Mouse (Mus musculus) spleen, postnatal 36 days (tissue): ENCODE results near the gene Selplg.
"Not testable (repeated sequence)": the region's sequence is repeated elsewhere in the genome, so short reads cannot be mapped to it uniquely, and the experiment has no call there.

ENCODE experiments used
- DNase-seq, 2 experiments: peaks; one replicate each; pipeline ENCODE4 v3.0.0; 2022; ENCODE audit warnings: low spot score in 2 of 2, mixed read lengths in 1 of 2

The Selplg gene

GRCm38 (mm10) chr5:113825558-113825957 lies 6.9 kb downstream of the Selplg start:
- peak in 1 of 2 experiments; percentile 42 for DNase-seq

DNA sequence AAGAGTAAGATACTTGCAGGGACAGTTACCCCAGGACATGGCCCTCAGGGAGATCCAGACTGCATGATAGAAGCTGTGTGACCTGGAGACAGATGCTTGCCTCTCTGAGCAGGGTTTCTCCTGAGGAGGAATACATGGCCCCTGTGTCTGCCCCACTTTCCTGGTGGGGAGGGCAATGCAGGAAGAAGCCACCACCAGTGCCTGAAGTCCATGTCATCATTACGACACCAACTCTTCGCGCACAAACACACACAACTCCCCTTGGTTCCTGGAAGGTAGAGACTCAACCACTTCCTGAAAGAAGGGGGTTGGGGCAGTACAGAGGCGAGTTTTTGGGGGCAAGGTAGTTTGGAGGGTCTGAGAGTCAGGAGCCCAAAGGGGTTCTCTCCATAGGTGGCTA lies 8.2 kb downstream of the Selplg start:
- no peak for DNase-seq

GRCm38 (mm10) chr5:113818572-113818971 lies 13.9 kb downstream of the Selplg start:
- no peak for DNase-seq

- peak; percentile 63 to 77 for DNase-seq
Measured at GRCm38 (mm10) chr5:113815638-113816152, 16.7 kb downstream of the Selplg start.

- DNase-seq, result no peak
Measured at GRCm38 (mm10) chr5:113815041-113815389, 17.4 kb downstream of the Selplg start.

GRCm38 (mm10) chr5:113814111-113815040 lies 18.1 kb downstream of the Selplg start:
- peak; percentile 45 to 51 for DNase-seq

DNA sequence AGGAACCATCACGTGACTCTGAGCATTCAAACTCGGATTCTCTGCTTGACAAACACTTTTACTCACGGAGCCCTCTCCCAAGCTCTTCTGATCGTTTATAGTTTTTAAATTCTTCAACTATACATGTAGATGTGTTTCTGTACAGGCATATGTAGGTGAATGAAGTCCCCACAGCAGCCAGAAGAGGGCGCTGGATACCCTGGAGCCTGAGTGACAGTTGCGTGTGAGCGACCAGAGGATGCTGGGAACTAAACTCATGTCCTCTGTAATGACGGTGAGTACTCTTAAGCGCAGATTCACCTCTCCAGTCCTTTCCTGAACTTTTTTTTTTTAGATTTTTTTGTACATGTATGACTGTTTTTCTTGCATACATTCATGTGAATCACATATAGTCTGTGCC lies 18.8 kb downstream of the Selplg start:
- peak in 1 of 2 experiments; percentile 50 for DNase-seq

GRCm38 (mm10) chr5:113812638-113813037 lies 19.8 kb downstream of the Selplg start:
- DNase-seq, result peak in 1 of 2 experiments; percentile 22

GRCm38 (mm10) chr5:113811824-113812420 lies 20.5 kb downstream of the Selplg start:
- DNase-seq, result not testable (repeated sequence)

DNA sequence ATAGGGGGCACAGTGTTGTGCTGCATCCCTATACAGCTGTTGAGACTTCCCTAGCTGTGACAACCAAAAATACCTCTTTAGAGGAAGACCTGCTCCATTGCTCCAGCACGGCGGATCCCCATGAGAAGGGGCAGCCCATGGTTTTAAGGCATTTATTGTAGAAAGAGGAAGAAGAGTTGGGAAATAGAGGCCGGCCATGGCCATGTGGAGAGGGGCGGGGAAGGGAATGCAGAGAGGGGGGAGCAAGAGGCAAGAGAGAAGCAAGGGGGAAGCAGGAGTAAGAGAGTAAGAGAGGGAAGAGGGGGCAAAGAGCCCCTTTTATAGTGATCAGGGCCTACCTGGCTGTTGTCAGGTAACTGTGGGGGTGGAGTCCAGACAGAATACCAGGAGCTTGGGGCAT lies 22.3 kb downstream of the Selplg start:
- no peak for DNase-seq

DNA sequence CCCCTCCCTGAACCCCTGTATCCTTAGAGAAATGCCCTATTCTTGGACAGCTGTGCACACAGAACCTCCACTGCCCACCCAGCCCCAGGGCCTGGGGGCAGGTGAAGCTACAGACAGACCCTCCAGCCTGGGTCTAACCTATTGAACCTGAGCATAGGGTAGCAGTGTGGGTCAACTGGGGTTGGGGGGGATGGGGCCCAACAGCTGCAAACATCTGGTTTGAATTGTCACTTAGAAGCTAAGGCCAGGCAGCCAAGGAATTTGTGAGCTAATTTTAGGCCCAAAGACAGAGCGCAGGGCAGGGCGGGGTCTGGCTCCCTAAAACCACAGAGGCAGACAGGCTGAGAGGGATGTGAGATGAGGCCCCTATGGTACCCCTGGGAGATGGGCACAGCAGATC lies 24.3 kb downstream of the Selplg start:
- DNase-seq, result no peak

DNA sequence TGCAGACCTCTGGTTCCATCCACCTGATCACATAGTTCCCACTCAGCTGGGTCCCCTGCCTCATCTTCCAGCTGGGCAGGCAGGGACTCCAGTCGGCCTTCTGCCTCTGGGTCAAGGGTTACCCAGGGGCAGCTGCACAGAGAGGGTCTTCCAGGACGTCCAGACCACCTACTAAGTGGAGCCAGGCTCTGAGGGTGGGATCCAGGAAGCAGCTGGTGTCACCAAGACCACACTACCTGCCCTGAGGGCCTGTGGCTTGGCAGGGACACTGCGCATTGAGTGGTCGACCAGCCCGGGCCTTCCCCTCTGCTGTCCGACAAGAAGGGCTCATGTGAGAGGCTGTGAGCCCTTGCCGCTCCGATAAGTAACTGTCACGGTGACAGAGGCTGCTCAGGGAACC lies 24.7 kb downstream of the Selplg start:
- DNase-seq, result no peak

GRCm38 (mm10) chr5:113806414-113806813 lies 26.0 kb downstream of the Selplg start:
- DNase-seq, result no peak

GRCm38 (mm10) chr5:113805301-113805700 lies 27.1 kb downstream of the Selplg start:
- DNase-seq, result no peak

DNA sequence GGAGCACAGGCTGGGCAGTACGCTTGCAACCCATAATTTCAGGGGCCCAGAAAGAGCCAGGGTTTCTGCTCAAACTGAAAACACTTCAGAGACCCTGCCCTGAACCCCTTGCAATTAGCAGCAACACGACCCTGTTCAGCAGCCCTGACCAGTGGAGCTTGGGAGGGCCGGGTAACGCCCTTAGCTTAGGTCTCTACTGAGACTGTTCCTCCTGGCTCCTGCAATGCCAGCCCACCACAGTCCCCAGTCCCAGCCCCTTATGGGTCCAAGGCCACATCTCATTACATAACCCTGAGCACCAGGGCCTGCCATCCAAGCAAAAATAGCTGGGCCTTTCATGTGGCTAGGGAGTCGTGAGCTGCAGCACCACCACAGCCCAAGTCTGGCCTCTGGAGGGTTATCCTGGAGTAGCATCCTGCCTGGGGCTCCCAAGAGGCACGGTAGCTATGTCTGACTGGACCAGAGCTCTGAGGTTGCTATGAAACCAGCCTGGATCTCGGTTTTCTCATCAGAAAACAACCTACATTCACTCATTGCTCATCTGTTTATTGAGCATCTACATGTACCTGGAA lies 28.0 kb downstream of the Selplg start:
- DNase-seq, result no peak

- no peak for DNase-seq
Measured at GRCm38 (mm10) chr5:113800280-113800679, 32.2 kb downstream of the Selplg start, which contains the start of gene Tmem119. Tmem119 (minus strand) TSS chr5:113800516.

DNA sequence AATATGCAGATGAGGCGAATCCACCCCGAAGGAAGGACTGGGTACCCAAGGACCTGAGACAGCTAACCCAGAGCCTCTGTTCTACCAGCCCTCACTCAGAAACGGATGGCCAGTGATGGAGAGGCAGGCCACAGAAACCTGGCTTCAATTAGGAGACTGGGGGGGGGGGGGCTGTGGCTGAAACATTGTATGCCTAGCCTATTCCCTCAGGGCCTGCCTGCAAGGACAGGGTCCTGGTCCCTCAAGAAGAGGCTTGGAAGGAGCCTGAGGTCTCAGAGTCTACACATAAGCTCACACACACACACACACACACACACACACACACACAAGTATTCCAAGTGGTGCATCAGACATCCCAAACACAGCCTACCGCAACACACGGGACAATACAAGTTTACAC lies 32.8 kb downstream of the Selplg start:
- DNase-seq, result no peak

DNA sequence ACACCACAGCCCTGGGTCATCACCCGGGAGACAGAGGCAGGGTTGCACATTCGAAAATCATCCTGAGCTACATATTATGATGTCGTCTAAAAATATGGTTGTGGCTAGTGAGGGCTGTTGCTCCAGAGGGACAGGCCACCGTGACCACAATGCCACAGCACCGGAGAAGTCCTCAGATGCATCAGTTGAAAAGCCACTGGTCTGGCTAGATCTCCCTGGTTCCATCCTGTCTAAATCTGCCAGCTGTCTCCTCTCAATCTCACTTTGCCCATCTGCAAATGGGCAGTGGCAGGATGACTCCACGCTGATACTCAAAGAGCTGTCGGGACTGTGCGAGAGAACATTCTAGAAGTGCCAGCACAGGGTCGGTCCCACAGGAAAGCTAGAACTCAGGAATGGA lies 33.9 kb downstream of the Selplg start:
- no peak for DNase-seq

DNA sequence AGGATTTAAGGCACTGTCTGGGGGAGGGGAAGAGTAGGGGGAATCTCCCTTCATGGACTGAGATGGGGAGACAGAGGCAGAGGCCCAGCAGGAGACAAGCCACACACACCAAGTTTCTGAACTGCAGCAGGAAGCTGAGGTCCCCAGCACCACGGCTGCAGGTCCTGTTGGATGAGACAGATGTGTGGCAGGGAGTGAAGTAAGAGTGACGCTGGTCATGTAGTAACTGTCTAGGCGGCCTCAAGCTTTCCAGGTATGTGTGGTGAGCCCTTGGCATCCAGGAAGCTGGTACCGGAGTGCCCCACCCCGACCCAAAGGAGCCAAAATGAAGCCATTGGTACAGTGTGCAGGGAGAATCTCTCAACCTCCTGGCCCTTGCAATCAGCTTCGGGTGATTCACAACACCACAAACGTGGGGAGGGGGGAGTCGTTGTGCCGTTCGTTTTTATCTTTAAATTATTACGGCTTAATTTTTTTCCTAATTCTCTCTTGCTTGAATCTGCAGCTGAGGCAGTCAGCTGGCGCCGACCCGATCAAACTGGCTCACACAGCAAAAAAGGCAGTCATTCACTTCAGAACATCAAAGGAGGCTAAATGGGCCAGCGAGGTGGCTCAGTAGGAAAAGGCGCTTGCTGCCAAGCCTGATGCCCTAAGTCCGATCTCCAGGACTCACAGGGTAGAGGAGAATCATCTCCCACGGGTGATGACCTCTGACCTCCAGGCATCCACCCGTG lies 35.1 kb downstream of the Selplg start:
- DNase-seq, result no peak

GRCm38 (mm10) chr5:113796401-113797148 lies 35.9 kb downstream of the Selplg start:
- no peak for DNase-seq
